In the genomic region with DNA sequence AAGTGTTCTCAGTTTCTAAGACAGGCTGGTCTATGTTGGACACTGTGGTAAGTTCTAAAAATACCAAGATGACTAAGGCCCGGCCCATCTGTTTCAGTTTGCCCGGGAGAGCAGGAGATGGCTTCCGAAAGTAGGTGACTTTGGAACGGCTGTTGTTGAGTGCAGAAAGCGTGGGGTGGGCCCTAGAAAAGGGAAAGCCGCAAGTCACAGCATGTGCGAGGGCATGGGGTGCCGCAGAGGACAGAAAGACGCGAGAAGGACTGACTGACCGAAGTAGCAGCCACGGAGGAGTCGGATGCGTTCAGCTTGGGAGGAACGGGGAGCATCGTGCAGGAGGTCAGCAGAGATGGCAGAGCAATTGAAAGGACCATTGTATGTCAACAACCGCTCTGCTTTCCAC, we compare ENCODE assay signal across 10 mouse cellular contexts. TPM values are rescaled to one million over a fixed set of nuclear protein-coding genes. Genes with fewer than 3 reads are reported as not detected.
DNase-seq lines count a peak whose midpoint lies in the region; ATAC-seq lines count a peak whose summit lies in the region.
"Had no signal": no experiment of that assay in that cellular context is flagged by ENCODE, and none has a peak within 500 bp of the region (broad histone marks: within the 10 kb centered on the region; RNA-seq: fewer than 3 reads in every experiment).

No protein-coding gene starts in this region.

- ATAC-seq in megakaryocyte-erythroid progenitor cell, adult 5-6 weeks (replicated peaks; ENCODE audit: low FRiP score, low TSS enrichment, poor library complexity, severe bottlenecking), result no peak
- ATAC-seq: hindbrain, embryonic 16.5 days had no signal

- peak; percentile 3 for DNase-seq in kidney, postnatal 10 days
- DNase-seq in kidney, adult 11 months, result no peak
- DNase-seq in frontal cortex, postnatal 25 days (ENCODE audit: low spot score in 2 of 2), result peak; percentile 26 to 44
- DNase-seq in layer of hippocampus, adult 11-12 months (ENCODE audit: low spot score), result peak; percentile 80
- DNase-seq in right cerebral cortex, postnatal 10 days (ENCODE audit: low spot score in 2 of 2), result peak; percentile 64 to 75
- DNase-seq in kidney, postnatal 4 days, result no peak
- no peak for DNase-seq in spleen, adult 18-20 months
- DNase-seq: adrenal gland, adult 8-10 months had no signal

RNA-seq across cellular contexts. Expression of a gene that starts 12.4 kb away (rescaled TPM):
- 45.5 and 81.4 TPM in 2 replicates for total RNA-seq in megakaryocyte-erythroid progenitor cell, adult 5-6 weeks (2014; fragmentation: Nextera tagmentation)
- total RNA-seq in megakaryocyte-erythroid progenitor cell, adult 5-6 weeks (2017), result 177 and 190 TPM in 2 replicates

RNA-seq across cellular contexts. Expression of a gene that starts 34.6 kb away (rescaled TPM):
- total RNA-seq in megakaryocyte-erythroid progenitor cell, adult 5-6 weeks (2014; fragmentation: Nextera tagmentation), result 21.4 and 24.8 TPM in 2 replicates
- total RNA-seq in megakaryocyte-erythroid progenitor cell, adult 5-6 weeks (2017), result 7.8 and 12.4 TPM in 2 replicates

Comparison
In these comparisons a context has a peak if more than half of its experiments do, and no peak if none do; other contexts are left out.
1. DNase-seq: peak in kidney, postnatal 10 days (single experiment), frontal cortex, postnatal 25 days (2 of 2), layer of hippocampus, adult 11-12 months (single experiment) and right cerebral cortex, postnatal 10 days (2 of 2); none in kidney, adult 11 months (single experiment), kidney, postnatal 4 days (0 of 2) and spleen, adult 18-20 months (0 of 2).